In the genomic region with DNA sequence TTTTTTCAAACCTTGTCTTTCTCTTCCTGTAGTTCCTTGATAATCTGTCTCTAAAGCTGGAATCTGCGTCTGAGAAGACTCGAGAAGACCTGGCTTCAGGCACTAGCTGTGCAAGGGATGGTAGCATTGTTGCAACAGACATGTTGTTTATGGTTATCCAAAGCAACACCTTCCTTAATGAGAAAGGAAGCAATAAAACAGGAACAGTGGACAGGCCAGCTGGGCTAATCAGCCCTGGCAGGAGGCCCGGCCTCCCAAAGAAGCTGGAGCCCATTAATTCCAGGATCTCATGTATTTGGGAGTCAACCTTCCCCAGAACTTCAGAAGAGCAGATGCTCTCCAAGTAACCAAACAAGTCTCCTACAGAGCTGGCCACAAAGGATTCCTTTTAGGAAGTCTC, we compare ENCODE assay signal across 13 mouse cellular contexts.
DNase-seq lines count a peak whose midpoint lies in the region; ATAC-seq lines count a peak whose summit lies in the region.
"Had no signal": no experiment of that assay in that cellular context is flagged by ENCODE, and none has a peak within 500 bp of the region (broad histone marks: within the 10 kb centered on the region; RNA-seq: fewer than 3 reads in every experiment).

No protein-coding gene starts in this region.

- H3K4me2 ChIP-seq in intestine, embryonic 14.5 days (ENCODE audit: low read length) = no peak overlapping the region
- H3K4me2 ChIP-seq in intestine, embryonic 15.5 days (replicated peaks) = no peak overlapping the region
- H3K4me2 ChIP-seq: heart, embryonic 13.5 days; hindbrain, embryonic 15.5 days; liver, embryonic 13.5 days; neural tube, embryonic 15.5 days had no signal

- no peaks in the 10 kb centered on the region for H3K36me3 ChIP-seq in intestine, embryonic 14.5 days (ENCODE audit: control insufficient read depth, insufficient read depth, low read length)
- no peaks in the 10 kb centered on the region for H3K36me3 ChIP-seq in intestine, embryonic 15.5 days
- H3K36me3 ChIP-seq: heart, embryonic 13.5 days; hindbrain, embryonic 15.5 days; liver, embryonic 13.5 days; neural tube, embryonic 15.5 days had no signal

- 41% methylated on average over 3 of the region's 3 CpGs for WGBS in intestine, embryonic 14.5 days
- WGBS in intestine, embryonic 15.5 days = 41% methylated on average over 3 of the region's 3 CpGs

- no peak overlapping the region for H3K4me3 ChIP-seq in intestine, embryonic 14.5 days (ENCODE audit: low read depth, low read length)
- no peak overlapping the region for H3K4me3 ChIP-seq in intestine, embryonic 15.5 days (replicated peaks)
- H3K4me3 ChIP-seq: heart, embryonic 13.5 days; hindbrain, embryonic 15.5 days; liver, embryonic 13.5 days; neural tube, embryonic 15.5 days had no signal

- H3K27me3 ChIP-seq in intestine, embryonic 14.5 days (replicated peaks; ENCODE audit: control insufficient read depth, insufficient read depth, low read length) = no peaks in the 10 kb centered on the region
- H3K27me3 ChIP-seq in intestine, embryonic 15.5 days (replicated peaks) = no peaks in the 10 kb centered on the region
- H3K27me3 ChIP-seq: heart, embryonic 13.5 days; hindbrain, embryonic 15.5 days; liver, embryonic 13.5 days; neural tube, embryonic 15.5 days had no signal

- no peaks in the 10 kb centered on the region; the same call in 1 of the 2 replicates for H3K4me1 ChIP-seq in intestine, embryonic 14.5 days (replicated peaks; ENCODE audit: control insufficient read depth, insufficient read depth, low read length)
- no peaks in the 10 kb centered on the region for H3K4me1 ChIP-seq in intestine, embryonic 15.5 days (replicated peaks)
- H3K4me1 ChIP-seq: hindbrain, embryonic 15.5 days; liver, embryonic 13.5 days; neural tube, embryonic 15.5 days had no signal

- no peaks in the 10 kb centered on the region for H3K9me3 ChIP-seq in intestine, embryonic 14.5 days (ENCODE audit: control insufficient read depth, low read length)
- H3K9me3 ChIP-seq in intestine, embryonic 15.5 days = no peaks in the 10 kb centered on the region
- H3K9me3 ChIP-seq: heart, embryonic 13.5 days; hindbrain, embryonic 15.5 days; liver, embryonic 13.5 days; neural tube, embryonic 15.5 days had no signal

- no peak overlapping the region for H3K9ac ChIP-seq in intestine, embryonic 14.5 days (ENCODE audit: low read length)
- H3K9ac ChIP-seq in intestine, embryonic 15.5 days = no peak overlapping the region
- H3K9ac ChIP-seq: heart, embryonic 13.5 days; hindbrain, embryonic 15.5 days; liver, embryonic 13.5 days; neural tube, embryonic 15.5 days had no signal

- no peak for DNase-seq in intestine, embryonic 14.5 days (ENCODE audit: low spot score)
- peak; percentile 18 for DNase-seq in ovary, postnatal 10 days (ENCODE audit: low spot score)
- DNase-seq in ovary, postnatal 36 days (ENCODE audit: low spot score) = no peak
- peak; percentile 18 to 44 for DNase-seq in kidney, postnatal 25 days
- peak; percentile 34 to 76 for DNase-seq in lung, postnatal 4 days
- no peak for DNase-seq in thymus, postnatal 4 days
- no peak for DNase-seq in cerebellum, adult 11 months
- DNase-seq: cerebellum, postnatal 36 days; liver, embryonic 13.5 days had no signal

- H3K27ac ChIP-seq in intestine, embryonic 14.5 days (ENCODE audit: low read depth) = peak overlapping the region; percentile 4; the same call in 1 of the 2 replicates
- H3K27ac ChIP-seq in intestine, embryonic 15.5 days = no peak overlapping the region
- H3K27ac ChIP-seq: heart, embryonic 13.5 days; hindbrain, embryonic 15.5 days; liver, embryonic 13.5 days; neural tube, embryonic 15.5 days had no signal

- no peak for ATAC-seq in intestine, embryonic 14.5 days (replicated peaks; ENCODE audit: low FRiP score, low TSS enrichment, low read depth)
- no peak for ATAC-seq in intestine, embryonic 15.5 days

Comparison
In these comparisons a context has a peak if more than half of its experiments do, and no peak if none do; other contexts are left out.
1. DNase-seq: peak in ovary, postnatal 10 days (single experiment), kidney, postnatal 25 days (2 of 2) and lung, postnatal 4 days (2 of 2); none in intestine, embryonic 14.5 days (single experiment), ovary, postnatal 36 days (single experiment), thymus, postnatal 4 days (single experiment) and cerebellum, adult 11 months (single experiment).